Mouse (Mus musculus): ENCODE measurements at regions not wholly inside any gene's neighbourhood (a gene's known extent, or its start where the extent isn't known, plus 50 kb on each side); places are given as distances from the start of the nearest gene placed in this dataset.
A peak's percentile ranks its signal among the peaks of the same experiment; 100 is the strongest.

GRCm38 (mm10) chr1:185103803-185104202, 100.1 kb upstream of the Rab3gap2 start:
- Histone ChIP-seq H3K4me3 (ENCODE audit: insufficient read depth, low read depth, low read length) (no peak overlapping the region), H3K36me3 (ENCODE audit: control insufficient read depth, insufficient read depth, low read length) (no peaks in the 10 kb centered on the region), H3K4me1 (ENCODE audit: control insufficient read depth, insufficient read depth, low read length) (no peaks in the 10 kb centered on the region), H3K27me3 (replicated peaks; ENCODE audit: control insufficient read depth, insufficient read depth, low read length) (no peaks in the 10 kb centered on the region), H3K27ac (ENCODE audit: insufficient read depth, low read depth, low read length) (no peak overlapping the region)
- DNase-seq: peak; percentile 1
- WGBS: 51% methylated on average over 4 of the region's 4 CpGs
- TF ChIP-seq POLR2A (IDR thresholded peaks at IDR 0.05; ENCODE audit: low read depth, low read length) (no peak), CTCF (conservative IDR thresholded peaks at IDR 0.05; ENCODE audit: insufficient read depth, insufficient read length, low read depth, low read length) (no peak)

GRCm38 (mm10) chr1:185098975-185099958, 99.9 kb upstream of the Mark1 start:
- H3K36me3 ChIP-seq (ENCODE audit: control insufficient read depth, insufficient read depth, low read length): no peaks in the 10 kb centered on the region
- TF ChIP-seq POLR2A (IDR thresholded peaks at IDR 0.05; ENCODE audit: low read depth, low read length) (no peak), CTCF (conservative IDR thresholded peaks at IDR 0.05; ENCODE audit: insufficient read depth, insufficient read length, low read depth, low read length) (no peak)
- DNase-seq: no peak
- WGBS: 57% methylated on average over 18 of the region's 18 CpGs
- H3K27me3 ChIP-seq (replicated peaks; ENCODE audit: control insufficient read depth, insufficient read depth, low read length): no peaks in the 10 kb centered on the region; the same call in 1 of the 2 replicates
- no peak overlapping the region for H3K4me3 ChIP-seq (ENCODE audit: insufficient read depth, low read depth, low read length)
- H3K4me1 ChIP-seq (ENCODE audit: control insufficient read depth, insufficient read depth, low read length): no peaks in the 10 kb centered on the region
- no peak overlapping the region for H3K27ac ChIP-seq (ENCODE audit: insufficient read depth, low read depth, low read length)

- no peak for DNase-seq
- no peak overlapping the region for H3K4me3 ChIP-seq (ENCODE audit: insufficient read depth, low read depth, low read length)
- TF ChIP-seq CTCF (conservative IDR thresholded peaks at IDR 0.05; ENCODE audit: insufficient read depth, insufficient read length, low read depth, low read length) (no peak), POLR2A (IDR thresholded peaks at IDR 0.05; ENCODE audit: low read depth, low read length) (no peak)
- H3K27me3 ChIP-seq (replicated peaks; ENCODE audit: control insufficient read depth, insufficient read depth, low read length): no peaks in the 10 kb centered on the region; the same call in 1 of the 2 replicates
- no peak overlapping the region for H3K27ac ChIP-seq (ENCODE audit: insufficient read depth, low read depth, low read length)
- WGBS: 37% methylated on average over 17 of the region's 17 CpGs
- H3K4me1 ChIP-seq (ENCODE audit: control insufficient read depth, insufficient read depth, low read length): no peaks in the 10 kb centered on the region
- no peaks in the 10 kb centered on the region for H3K36me3 ChIP-seq (ENCODE audit: control insufficient read depth, insufficient read depth, low read length)
These were observed 99.0 kb upstream of the Mark1 start for GRCm38 (mm10) chr1:185098195-185098974.

- Histone ChIP-seq H3K4me1 (ENCODE audit: control insufficient read depth, insufficient read depth, low read length) (no peaks in the 10 kb centered on the region), H3K27ac (ENCODE audit: insufficient read depth, low read depth, low read length) (no peak overlapping the region), H3K27me3 (replicated peaks; ENCODE audit: control insufficient read depth, insufficient read depth, low read length) (no peaks in the 10 kb centered on the region; the same call in 1 of the 2 replicates), H3K4me3 (ENCODE audit: insufficient read depth, low read depth, low read length) (no peak overlapping the region), H3K36me3 (ENCODE audit: control insufficient read depth, insufficient read depth, low read length) (no peaks in the 10 kb centered on the region)
- TF ChIP-seq CTCF (conservative IDR thresholded peaks at IDR 0.05; ENCODE audit: insufficient read depth, insufficient read length, low read depth, low read length) (no peak), POLR2A (IDR thresholded peaks at IDR 0.05; ENCODE audit: low read depth, low read length) (no peak)
- no peak for DNase-seq
- WGBS: 90% methylated on average over 4 of the region's 4 CpGs
These were observed 97.4 kb upstream of the Mark1 start for GRCm38 (mm10) chr1:185096741-185097140.

- no peak for TF ChIP-seq POLR2A (IDR thresholded peaks at IDR 0.05; ENCODE audit: low read depth, low read length)
- TF ChIP-seq CTCF (conservative IDR thresholded peaks at IDR 0.05; ENCODE audit: insufficient read depth, insufficient read length, low read depth, low read length): no peak
- 93% methylated on average over 5 of the region's 5 CpGs for WGBS
These were observed 93.4 kb upstream of the Mark1 start for GRCm38 (mm10) chr1:185092757-185093156.

GRCm38 (mm10) chr1:185091816-185092558, 92.6 kb upstream of the Mark1 start:
- H3K27me3 ChIP-seq (replicated peaks; ENCODE audit: control insufficient read depth, insufficient read depth, low read length): peaks cover 1% of the 10 kb centered on the region; the same call in 1 of the 2 replicates
- TF ChIP-seq CTCF (conservative IDR thresholded peaks at IDR 0.05; ENCODE audit: insufficient read depth, insufficient read length, low read depth, low read length) (no peak), POLR2A (IDR thresholded peaks at IDR 0.05; ENCODE audit: low read depth, low read length) (no peak)
- H3K27ac ChIP-seq (ENCODE audit: insufficient read depth, low read depth, low read length): no peak overlapping the region
- no peaks in the 10 kb centered on the region for H3K36me3 ChIP-seq (ENCODE audit: control insufficient read depth, insufficient read depth, low read length)
- H3K4me1 ChIP-seq (ENCODE audit: control insufficient read depth, insufficient read depth, low read length): no peaks in the 10 kb centered on the region
- 28% methylated on average over 21 of the region's 21 CpGs for WGBS
- no peak overlapping the region for H3K4me3 ChIP-seq (ENCODE audit: insufficient read depth, low read depth, low read length)
- DNase-seq: no peak

More at GRCm38 (mm10) chr1:185092757-185093156, 93.4 kb upstream of the Mark1 start:
- H3K27ac ChIP-seq (ENCODE audit: insufficient read depth, low read depth, low read length): no peak overlapping the region
- no peaks in the 10 kb centered on the region for H3K36me3 ChIP-seq (ENCODE audit: control insufficient read depth, insufficient read depth, low read length)
- no peak overlapping the region for H3K4me3 ChIP-seq (ENCODE audit: insufficient read depth, low read depth, low read length)
- H3K4me1 ChIP-seq (ENCODE audit: control insufficient read depth, insufficient read depth, low read length): no peaks in the 10 kb centered on the region
- H3K27me3 ChIP-seq (replicated peaks; ENCODE audit: control insufficient read depth, insufficient read depth, low read length): peaks cover 1% of the 10 kb centered on the region; the same call in 1 of the 2 replicates
- DNase-seq: no peak

Measured in kidney, adult 2 months (tissue).